Mouse (Mus musculus) gastrocnemius, adult 2 months (tissue): Measurements from ENCODE around the gene Nectin3. TPM values are rescaled to one million over a fixed set of nuclear protein-coding genes. Genes with fewer than 3 reads are reported as not detected.
"Not testable (repeated sequence)": the region's sequence is repeated elsewhere in the genome, so short reads cannot be mapped to it uniquely, and the experiment has no call there.

Source experiments
- DNase-seq: peaks from one replicate; pipeline ENCODE4 v3.0.0; 2022
- H3K27ac ChIP-seq: fragments of 200-600 bp; 2 replicates; pipeline ENCODE4 v1.8.1; 2022; ENCODE audit warnings: mild to moderate bottlenecking
- H3K4me3 ChIP-seq: fragments of 200-600 bp; 2 replicates; pipeline ENCODE4 v1.8.1; 2022; ENCODE audit warnings: mild to moderate bottlenecking, moderate library complexity
- CTCF ChIP-seq: fragments of 200-600 bp; IDR thresholded peaks from 2 replicates; pipeline ENCODE4 v1.8.1; 2022; ENCODE audit warnings: antibody characterized with exemption, mild to moderate bottlenecking, moderate library complexity
- intact Hi-C: fragments of 180-260 bp; cut with DNase I; formaldehyde crosslinking; loops from one replicate; pipeline ENCODE4 v1.15.1; 2025
- total RNA-seq, 2 experiments: library from RNA; stranded (reverse); gene quantifications; 2 replicates each; pipeline ENCODE4 v1.2.3; 2021

The Nectin3 gene
- total RNA-seq, 2 experiments from 2014 or later: 3.8 to 4.1 TPM

DNA sequence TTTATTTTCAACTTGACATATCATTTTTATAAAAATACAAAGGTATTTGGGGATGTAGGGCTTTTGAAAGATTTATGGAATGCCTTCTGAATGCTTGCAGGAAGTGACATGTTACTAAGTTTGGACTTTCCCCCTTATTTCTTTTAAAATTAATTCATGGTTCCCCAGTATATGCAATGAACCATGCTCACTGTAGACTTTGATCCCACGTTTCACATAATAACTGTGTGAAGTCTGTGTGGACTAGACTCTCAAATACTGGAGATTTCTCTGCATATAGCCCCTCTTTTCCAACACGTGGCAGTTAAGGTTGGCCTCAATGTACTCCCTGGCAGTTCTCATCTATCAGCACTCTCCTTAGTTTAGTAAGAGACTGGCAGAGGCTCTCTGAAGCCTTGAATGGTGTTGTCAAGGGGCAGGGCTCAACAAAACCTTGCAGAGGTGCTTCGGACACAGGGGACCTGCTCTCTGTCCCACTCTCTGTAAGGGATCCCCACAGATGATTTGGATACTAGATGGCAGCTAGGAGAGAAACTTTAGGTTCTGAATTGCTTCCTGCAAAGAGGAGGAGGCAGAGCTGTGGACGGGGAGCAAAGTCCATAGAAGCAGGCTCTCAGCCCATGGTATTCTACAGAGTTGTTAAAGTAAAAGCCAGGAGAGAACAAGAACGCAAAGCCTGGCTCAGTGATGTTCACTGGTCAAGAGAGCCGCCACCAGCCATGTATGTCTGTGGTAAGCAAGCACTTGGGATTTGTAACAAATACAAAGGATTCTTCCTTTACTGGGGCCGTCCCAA is 91.3 kb downstream of the Nectin3 start:
- Histone ChIP-seq H3K4me3 (no peak overlapping the region), H3K27ac (no peak overlapping the region)
- intact Hi-C loops: no loop called here
- no peak for DNase-seq
- TF ChIP-seq CTCF: no peak

DNA sequence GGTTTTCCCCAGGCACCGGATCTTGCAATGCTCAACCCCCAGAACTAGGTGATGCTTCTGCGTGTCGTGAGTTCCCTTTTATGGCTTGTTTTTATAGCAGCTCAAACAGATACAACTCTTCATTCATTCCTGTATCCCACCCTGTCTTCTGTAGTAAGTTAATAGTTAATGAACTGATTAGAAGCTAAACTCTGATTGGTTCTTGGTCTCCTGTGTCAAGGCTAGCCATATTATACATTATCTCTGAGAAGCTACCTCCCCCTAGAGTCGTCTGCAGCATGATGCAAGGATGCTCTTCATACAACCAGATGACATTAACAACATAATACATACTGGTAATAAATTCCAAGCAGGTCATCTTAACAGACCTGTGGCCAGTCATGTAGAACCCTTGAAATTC is 100.4 kb downstream of the Nectin3 start:
- DNase-seq: no peak
- TF ChIP-seq CTCF: no peak
- intact Hi-C loops: no loop called here
- Histone ChIP-seq H3K27ac (no peak overlapping the region), H3K4me3 (no peak overlapping the region)

DNA sequence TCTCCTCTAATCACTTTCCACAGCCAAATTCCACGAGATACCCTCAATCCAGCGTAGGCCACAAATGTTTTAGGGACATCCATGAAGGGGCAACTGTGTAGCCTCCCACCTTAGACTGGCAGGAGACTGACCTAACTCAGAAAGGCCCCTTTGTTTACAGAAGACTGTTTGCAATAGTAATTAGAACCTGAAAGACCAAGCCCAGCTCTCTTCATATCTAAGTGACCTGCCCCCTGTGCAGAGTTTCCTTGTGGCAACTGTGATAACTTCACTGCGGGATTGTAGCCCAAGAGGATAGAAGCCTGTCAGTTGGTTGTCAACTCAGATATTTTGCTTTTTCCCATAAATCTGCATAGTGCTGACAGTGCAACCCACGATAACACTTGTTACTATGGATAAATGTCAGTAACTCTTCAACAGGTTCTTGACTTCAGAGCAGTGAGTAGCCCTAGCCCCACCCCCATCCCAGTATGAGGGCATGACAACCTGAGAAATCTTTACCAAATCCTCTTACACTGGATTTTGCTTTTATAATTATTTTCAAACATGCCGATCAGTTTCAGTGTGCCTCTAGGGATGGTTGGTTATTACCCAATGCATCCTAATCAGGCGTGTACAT is 108.8 kb downstream of the Nectin3 start:
- Histone ChIP-seq H3K27ac (no peak overlapping the region), H3K4me3 (no peak overlapping the region)
- no peak for TF ChIP-seq CTCF
- intact Hi-C loops: no loop called here
- DNase-seq: no peak

DNA sequence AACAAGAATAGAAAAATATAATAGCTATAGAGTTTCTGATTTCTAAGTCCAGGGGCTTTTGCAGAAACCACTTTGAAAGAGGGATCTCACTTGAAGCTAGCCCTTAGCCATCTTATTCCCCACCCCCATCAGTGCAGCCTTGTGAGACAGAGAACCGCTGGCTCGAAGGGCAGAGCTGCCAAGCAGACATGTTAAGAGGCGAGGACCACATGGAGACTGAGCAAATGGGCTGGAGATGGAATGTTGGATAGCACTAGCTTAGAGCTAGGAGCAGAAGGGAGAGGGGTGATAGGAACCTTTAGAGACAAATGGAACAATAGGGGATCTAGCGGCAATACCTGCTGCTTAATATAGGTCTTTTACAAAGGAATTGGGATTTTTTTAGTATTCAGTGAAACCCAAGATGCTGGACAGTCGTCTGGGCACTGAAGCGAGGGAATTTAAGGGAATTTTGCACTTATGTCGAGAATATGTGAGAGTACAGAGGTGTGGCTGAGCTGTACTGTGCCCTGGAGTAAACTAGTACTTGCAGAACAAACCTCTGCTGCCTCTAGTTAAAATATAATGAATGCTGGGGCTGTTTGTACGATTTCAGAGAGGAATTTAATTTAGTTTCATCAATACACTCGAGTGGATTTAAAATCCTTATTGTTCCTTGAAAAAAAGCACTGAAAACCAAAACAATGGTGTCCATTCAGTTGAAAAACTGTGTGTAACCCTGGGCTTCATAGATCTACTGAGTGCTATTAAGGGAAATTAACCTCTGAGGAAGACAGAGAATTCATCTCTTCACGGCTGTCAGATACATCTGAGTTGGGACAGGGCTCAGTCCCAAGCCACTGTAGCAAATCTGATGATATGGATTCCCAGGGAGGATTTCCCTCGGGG is 109.6 kb downstream of the Nectin3 start:
- intact Hi-C loops: no loop called here
- DNase-seq: no peak
- no peak for TF ChIP-seq CTCF
- Histone ChIP-seq H3K4me3 (no peak overlapping the region), H3K27ac (no peak overlapping the region)

DNA sequence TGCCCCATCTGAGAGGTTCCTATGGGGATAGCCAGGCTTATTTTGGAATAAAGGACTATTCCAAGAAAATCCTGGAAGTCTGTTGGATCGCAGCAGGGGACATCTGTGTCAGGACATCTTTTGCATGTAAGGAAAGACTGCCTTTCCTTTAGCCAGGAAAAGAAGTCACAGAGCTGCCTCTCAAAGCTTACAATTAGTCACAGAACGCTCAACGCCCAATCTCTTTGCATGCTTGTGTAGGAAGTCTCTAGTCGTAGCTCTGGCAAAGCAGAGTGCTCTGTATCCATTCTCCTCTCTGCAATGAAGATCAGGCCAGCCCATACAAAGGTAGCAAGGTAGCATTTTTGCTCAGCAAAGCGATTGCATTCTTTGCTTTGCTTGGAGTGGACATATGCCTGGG is 114.0 kb downstream of the Nectin3 start:
- DNase-seq: no peak
- no peak for TF ChIP-seq CTCF
- Histone ChIP-seq H3K4me3 (no peak overlapping the region), H3K27ac (no peak overlapping the region)
- intact Hi-C loops: no loop called here

DNA sequence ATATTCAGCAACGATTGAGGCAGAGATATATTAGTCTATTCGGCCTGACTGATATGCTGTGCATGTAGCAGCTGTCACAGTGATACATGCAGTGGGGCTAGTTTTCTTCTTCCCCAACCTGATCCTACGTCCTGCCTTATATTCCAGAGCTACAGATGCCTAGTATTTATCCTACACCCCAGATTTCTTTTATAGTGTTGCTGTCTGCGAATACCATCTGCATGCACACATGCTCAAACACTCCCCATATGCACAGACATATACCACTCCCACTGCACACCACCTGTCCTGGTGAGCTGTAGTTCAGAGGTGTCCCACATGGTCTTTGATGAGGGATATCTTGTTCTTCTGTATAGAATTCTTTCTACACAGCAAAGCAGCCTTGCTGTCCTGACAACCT is 115.0 kb downstream of the Nectin3 start:
- no peak for TF ChIP-seq CTCF
- no peak overlapping the region for H3K27ac ChIP-seq
- no peak overlapping the region for H3K4me3 ChIP-seq
- intact Hi-C loops: no loop called here
- DNase-seq: no peak

DNA sequence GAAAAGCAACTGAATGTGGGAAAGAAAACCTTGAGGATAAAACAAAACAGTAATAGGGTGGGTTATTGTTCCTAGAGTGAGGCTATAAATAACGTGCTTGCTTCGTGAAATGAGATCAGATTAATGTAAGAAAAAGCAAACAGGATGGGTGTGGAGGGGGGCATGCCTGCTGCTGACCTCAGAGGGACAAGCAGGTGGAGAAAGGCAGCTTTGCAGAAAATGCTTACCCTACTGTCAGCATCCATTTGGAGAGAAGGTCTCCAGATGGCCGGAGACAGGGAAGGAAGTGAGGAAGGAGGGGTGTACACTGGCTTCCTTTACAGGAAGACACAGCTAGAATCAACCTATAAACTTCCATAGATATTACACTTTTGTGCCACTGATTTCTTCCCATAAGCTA is 121.8 kb downstream of the Nectin3 start:
- intact Hi-C loops: no loop called here
- Histone ChIP-seq H3K27ac (no peak overlapping the region), H3K4me3 (no peak overlapping the region)
- DNase-seq: no peak
- no peak for TF ChIP-seq CTCF

DNA sequence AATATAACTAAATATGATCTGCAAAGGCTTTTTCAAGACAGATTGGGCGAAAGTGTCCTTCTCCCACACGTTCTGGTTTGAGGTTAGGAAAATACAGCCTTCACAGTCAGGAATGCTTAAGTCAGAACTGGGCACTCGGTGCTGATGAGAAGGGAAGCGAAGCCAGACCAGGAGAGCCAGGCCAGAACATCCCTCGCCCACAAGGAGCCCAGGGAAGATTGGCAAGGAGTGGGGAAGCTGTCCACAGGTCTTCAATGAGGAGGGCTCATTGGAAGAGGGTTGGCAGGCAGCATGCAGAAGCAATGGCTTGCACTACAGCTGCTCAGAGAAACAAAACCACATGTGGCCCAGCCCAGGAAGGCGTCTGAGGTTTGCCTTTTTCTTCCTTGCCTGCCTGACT is 136.3 kb downstream of the Nectin3 start:
- TF ChIP-seq CTCF: no peak

DNA sequence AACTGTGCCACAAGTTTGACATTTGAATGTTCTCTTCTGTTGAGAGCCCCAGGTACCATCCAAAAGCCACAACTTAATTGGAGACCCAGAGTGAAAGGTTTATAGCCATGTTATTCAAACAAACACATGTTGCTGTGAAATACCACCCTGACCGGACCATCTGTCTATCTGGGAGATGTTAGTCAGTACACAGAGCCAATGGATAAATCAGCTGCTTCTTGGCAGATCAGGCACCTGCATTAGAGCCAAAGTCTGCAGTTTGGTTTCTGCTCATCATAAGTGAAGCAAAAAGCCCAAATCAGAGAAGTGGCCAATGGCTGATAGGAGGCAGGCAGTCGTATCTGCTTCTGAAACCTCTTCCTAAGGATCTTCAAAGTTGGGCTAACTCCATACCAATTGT is 140.7 kb downstream of the Nectin3 start:
- H3K27ac ChIP-seq, intact Hi-C loops, DNase-seq: not testable (repeated sequence)

More for the DNA sequence above, 136.3 kb downstream of the Nectin3 start:
- no peak overlapping the region for H3K4me3 ChIP-seq
- intact Hi-C loops: no loop called here
- no peak overlapping the region for H3K27ac ChIP-seq
- peak; percentile 20 for DNase-seq

DNA sequence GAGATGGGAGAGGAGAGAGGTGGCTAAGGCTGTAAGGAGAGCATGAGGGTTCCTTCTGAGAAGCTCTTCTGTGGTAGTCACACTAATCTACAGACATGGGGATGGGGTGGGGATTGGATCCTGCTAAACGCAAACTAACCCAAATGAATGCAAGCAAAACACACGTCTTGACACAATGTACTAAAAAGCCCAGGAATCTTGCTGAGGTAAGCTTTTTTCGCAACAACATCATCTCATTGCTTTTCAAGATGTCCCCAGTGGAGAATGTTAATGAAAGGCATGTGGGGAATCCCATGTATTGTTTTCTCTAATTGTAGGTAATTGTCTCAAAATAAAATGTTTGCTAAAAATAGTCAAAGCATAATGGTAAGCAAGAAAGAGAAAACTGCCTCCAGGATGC is 141.7 kb downstream of the Nectin3 start:
- H3K4me3 ChIP-seq: no peak overlapping the region
- TF ChIP-seq CTCF: no peak
- DNase-seq: no peak
- intact Hi-C loops: no loop called here
- H3K27ac ChIP-seq: no peak overlapping the region

More for the DNA sequence above, 140.7 kb downstream of the Nectin3 start:
- not testable (repeated sequence) for H3K4me3 ChIP-seq
